Mouse (Mus musculus) limb, embryonic 15.5 days (tissue): Measurements from ENCODE around the gene Fasl. TPM values are rescaled to one million over a fixed set of nuclear protein-coding genes. Genes with fewer than 3 reads are reported as not detected.

Source experiments
- ATAC-seq: fragments of 200-750 bp; cut with Nextera tagmentation; 2 replicates; pipeline ENCODE4 v1.8.0; 2017; ENCODE audit warnings: low read depth, moderate TSS enrichment; ENCODE audit not compliant: insufficient number of reproducible peaks, low FRiP score, low TSS enrichment
- H3K27ac ChIP-seq: fragments of 300-500 bp; sonication (generic); 2 replicates; pipeline ENCODE4 v1.5.1; 2015; ENCODE audit warnings: moderate library complexity, mild to moderate bottlenecking, inconsistent platforms
- H3K27me3 ChIP-seq: fragments of 300-500 bp; sonication (generic); 2 replicates; pipeline ENCODE4 v1.6.1; 2015; ENCODE audit warnings: inconsistent platforms
- H3K36me3 ChIP-seq: fragments of 300-500 bp; sonication (generic); 2 replicates; pipeline ENCODE4 v1.6.1; 2015; ENCODE audit warnings: inconsistent platforms
- H3K4me1 ChIP-seq: fragments of 300-500 bp; sonication (generic); 2 replicates; pipeline ENCODE4 v1.6.1; 2015; ENCODE audit warnings: inconsistent platforms
- H3K4me2 ChIP-seq: fragments of 300-500 bp; sonication (generic); 2 replicates; pipeline ENCODE4 v1.6.1; 2015; ENCODE audit warnings: mild to moderate bottlenecking, inconsistent platforms
- H3K4me3 ChIP-seq: fragments of 300-500 bp; sonication (generic); 2 replicates; pipeline ENCODE4 v1.5.1; 2015; ENCODE audit warnings: mild to moderate bottlenecking, inconsistent platforms
- H3K9ac ChIP-seq: fragments of 300-500 bp; sonication (generic); 2 replicates; pipeline ENCODE4 v1.6.1; 2015; ENCODE audit warnings: inconsistent platforms
- H3K9me3 ChIP-seq: fragments of 300-500 bp; sonication (generic); 2 replicates; pipeline ENCODE4 v1.6.1; 2016; ENCODE audit warnings: inconsistent platforms
- WGBS: fragments of 180-500 bp; shearing (Covaris S2); methylation state at CpG from one replicate; pipeline ENCODE4 v1.1.7; 2015; 5-methylcytosine and 5-hydroxymethylcytosine counted together
- polyA plus RNA-seq: library from polyadenylated mRNA; unstranded; fragments of >200 nt; fragmentation: Nextera tagmentation; extraction: Ambion mirVana; gene quantifications from 2 replicates; pipeline ENCODE4 v1.2.1, GENCODE M21; 2015

Fasl gene
- polyA plus RNA-seq, result not detected in 2 replicates

- whole genome bisulfite sequencing, result 71% methylated on average over 9 of the region's 9 CpGs
- Histone ChIP-seq H3K27me3 (no peaks in the 10 kb centered on the region), H3K36me3 (no peaks in the 10 kb centered on the region), H3K4me1 (no peaks in the 10 kb centered on the region), H3K27ac (no peak within 1 kb of the TSS), H3K4me3 (no peak within 1 kb of the TSS), H3K9me3 (no peaks in the 10 kb centered on the region), H3K4me2 (no peak within 1 kb of the TSS), H3K9ac (no peak within 1 kb of the TSS)
- ATAC-seq, result no peak
These were observed at the start of gene Fasl for GRCm38 (mm10) chr1:161788339-161788738. Fasl (minus strand) TSS chr1:161788495.

GRCm38 (mm10) chr1:161826677-161827076 is 38.4 kb upstream of the Fasl start:
- Histone ChIP-seq H3K27ac (no peak overlapping the region), H3K27me3 (no peaks in the 10 kb centered on the region), H3K4me3 (no peak overlapping the region), H3K4me2 (no peak overlapping the region), H3K36me3 (peaks cover 25% of the 10 kb centered on the region), H3K4me1 (no peaks in the 10 kb centered on the region), H3K9me3 (no peaks in the 10 kb centered on the region), H3K9ac (no peak overlapping the region)
- ATAC-seq, result no peak
- 70% methylated on average over 2 of the region's 2 CpGs for WGBS

GRCm38 (mm10) chr1:161809428-161809827 is 21.1 kb upstream of the Fasl start:
- H3K4me3 ChIP-seq, result no peak overlapping the region
- H3K36me3 ChIP-seq, result 0 out of 2 replicates have a peak, but pooled peaks cover 3% of the 10 kb centered on the region
- no peak for ATAC-seq
- H3K4me1 ChIP-seq, result no peaks in the 10 kb centered on the region
- no peak overlapping the region for H3K4me2 ChIP-seq
- H3K9ac ChIP-seq, result no peak overlapping the region
- H3K27ac ChIP-seq, result no peak overlapping the region
- no peaks in the 10 kb centered on the region for H3K27me3 ChIP-seq
- WGBS, result 80% methylated on average over 5 of the region's 5 CpGs
- no peaks in the 10 kb centered on the region for H3K9me3 ChIP-seq

GRCm38 (mm10) chr1:161808980-161809379 is 20.7 kb upstream of the Fasl start:
- Histone ChIP-seq H3K27me3 (no peaks in the 10 kb centered on the region), H3K4me2 (no peak overlapping the region), H3K27ac (no peak overlapping the region), H3K9me3 (no peaks in the 10 kb centered on the region), H3K36me3 (0 out of 2 replicates have a peak, but pooled peaks cover 3% of the 10 kb centered on the region), H3K9ac (no peak overlapping the region), H3K4me3 (no peak overlapping the region), H3K4me1 (no peaks in the 10 kb centered on the region)
- no peak for ATAC-seq
- 82% methylated on average over 6 of the region's 6 CpGs for WGBS

- H3K36me3 ChIP-seq, result no peaks in the 10 kb centered on the region
- H3K27ac ChIP-seq, result no peak overlapping the region
- no peak overlapping the region for H3K4me2 ChIP-seq
- WGBS, result 56% methylated on average over 8 of the region's 8 CpGs
- ATAC-seq, result no peak
- H3K27me3 ChIP-seq, result no peaks in the 10 kb centered on the region
- H3K9me3 ChIP-seq, result no peaks in the 10 kb centered on the region
- H3K4me3 ChIP-seq, result no peak overlapping the region
- H3K4me1 ChIP-seq, result no peaks in the 10 kb centered on the region
- no peak overlapping the region for H3K9ac ChIP-seq
These were observed 16.3 kb upstream of the Fasl start for GRCm38 (mm10) chr1:161804541-161804971.

- Histone ChIP-seq H3K27me3 (no peaks in the 10 kb centered on the region), H3K27ac (no peak overlapping the region), H3K4me1 (no peaks in the 10 kb centered on the region), H3K4me2 (no peak overlapping the region), H3K9me3 (no peaks in the 10 kb centered on the region), H3K36me3 (no peaks in the 10 kb centered on the region), H3K4me3 (no peak overlapping the region), H3K9ac (no peak overlapping the region)
- 75% methylated on average over 2 of the region's 2 CpGs for WGBS
- no peak for ATAC-seq
These were observed 13.0 kb upstream of the Fasl start for GRCm38 (mm10) chr1:161801321-161801720.

GRCm38 (mm10) chr1:161800256-161800655 is 12.0 kb upstream of the Fasl start:
- Histone ChIP-seq H3K4me1 (no peaks in the 10 kb centered on the region), H3K9me3 (no peaks in the 10 kb centered on the region), H3K36me3 (no peaks in the 10 kb centered on the region), H3K27me3 (no peaks in the 10 kb centered on the region), H3K4me3 (no peak overlapping the region), H3K27ac (no peak overlapping the region), H3K4me2 (no peak overlapping the region), H3K9ac (no peak overlapping the region)
- ATAC-seq, result no peak

GRCm38 (mm10) chr1:161799791-161800190 is 11.5 kb upstream of the Fasl start:
- ATAC-seq, result no peak
- no peaks in the 10 kb centered on the region for H3K27me3 ChIP-seq
- no peak overlapping the region for H3K4me3 ChIP-seq
- no peaks in the 10 kb centered on the region for H3K36me3 ChIP-seq
- no peaks in the 10 kb centered on the region for H3K4me1 ChIP-seq
- no peaks in the 10 kb centered on the region for H3K9me3 ChIP-seq
- H3K4me2 ChIP-seq, result no peak overlapping the region
- H3K9ac ChIP-seq, result no peak overlapping the region
- H3K27ac ChIP-seq, result no peak overlapping the region

- no peaks in the 10 kb centered on the region for H3K4me1 ChIP-seq
- 86% methylated on average over 3 of the region's 3 CpGs for WGBS
- no peaks in the 10 kb centered on the region for H3K9me3 ChIP-seq
- H3K27ac ChIP-seq, result no peak overlapping the region
- H3K4me2 ChIP-seq, result no peak overlapping the region
- H3K36me3 ChIP-seq, result no peaks in the 10 kb centered on the region
- no peaks in the 10 kb centered on the region for H3K27me3 ChIP-seq
- no peak overlapping the region for H3K4me3 ChIP-seq
- no peak overlapping the region for H3K9ac ChIP-seq
- no peak for ATAC-seq
These were observed 10.6 kb upstream of the Fasl start for GRCm38 (mm10) chr1:161798866-161799265.

GRCm38 (mm10) chr1:161794447-161795211 is 6.3 kb upstream of the Fasl start:
- H3K9me3 ChIP-seq, result no peaks in the 10 kb centered on the region
- H3K9ac ChIP-seq, result no peak overlapping the region
- H3K4me3 ChIP-seq, result no peak overlapping the region
- no peak overlapping the region for H3K27ac ChIP-seq
- ATAC-seq, result no peak
- 75% methylated on average over 10 of the region's 10 CpGs for WGBS
- no peak overlapping the region for H3K4me2 ChIP-seq
- H3K36me3 ChIP-seq, result no peaks in the 10 kb centered on the region
- H3K27me3 ChIP-seq, result no peaks in the 10 kb centered on the region
- H3K4me1 ChIP-seq, result no peaks in the 10 kb centered on the region

GRCm38 (mm10) chr1:161793321-161793720 is 5.0 kb upstream of the Fasl start:
- Histone ChIP-seq H3K4me3 (no peak overlapping the region), H3K4me2 (no peak overlapping the region), H3K27ac (no peak overlapping the region), H3K9me3 (no peaks in the 10 kb centered on the region), H3K4me1 (no peaks in the 10 kb centered on the region), H3K9ac (no peak overlapping the region), H3K36me3 (no peaks in the 10 kb centered on the region), H3K27me3 (no peaks in the 10 kb centered on the region)
- no peak for ATAC-seq
- 75% methylated on average over 3 of the region's 3 CpGs for WGBS

- Histone ChIP-seq H3K36me3 (no peaks in the 10 kb centered on the region), H3K4me3 (no peak overlapping the region), H3K4me1 (no peaks in the 10 kb centered on the region), H3K9me3 (no peaks in the 10 kb centered on the region), H3K4me2 (no peak overlapping the region), H3K27me3 (no peaks in the 10 kb centered on the region), H3K9ac (no peak overlapping the region), H3K27ac (no peak overlapping the region)
- ATAC-seq, result no peak
- 90% methylated on average over 4 of the region's 4 CpGs for WGBS
These were observed 4.3 kb upstream of the Fasl start for GRCm38 (mm10) chr1:161792687-161792969.
